Mouse (Mus musculus) erythroid progenitor cell, adult 5-6 weeks (primary cell): ENCODE data around the gene Xpot. TPM values are rescaled to one million over a fixed set of nuclear protein-coding genes. Genes with fewer than 3 reads are reported as not detected.
A peak's percentile ranks its signal among the peaks of the same experiment; 100 is the strongest.

ENCODE experiments used
- ATAC-seq: replicated peaks from 2 replicates; pipeline ENCODE4 v1.8.0; 2016; ENCODE audit warnings: moderate number of reproducible peaks, mild to moderate bottlenecking, moderate TSS enrichment, inconsistent platforms; ENCODE audit not compliant: poor library complexity, low FRiP score, severe bottlenecking
- total RNA-seq, 2 experiments: library from RNA; stranded (forward) in 1 of 2; stranded (reverse) in 1 of 2; fragments of 150-400 nt in 1 of 2; fragments of 186-747, 209-891 nt in 1 of 2; gene quantifications; 2 replicates each; pipeline versions ENCODE4 v1.2.3 to v1.2.4; 2015 to 2017; ENCODE audit warnings: low replicate concordance in 2 of 2

Gene Xpot
- total RNA-seq, 2 experiments from 2014 or later, result 22.2 to 49.9 TPM

DNA sequence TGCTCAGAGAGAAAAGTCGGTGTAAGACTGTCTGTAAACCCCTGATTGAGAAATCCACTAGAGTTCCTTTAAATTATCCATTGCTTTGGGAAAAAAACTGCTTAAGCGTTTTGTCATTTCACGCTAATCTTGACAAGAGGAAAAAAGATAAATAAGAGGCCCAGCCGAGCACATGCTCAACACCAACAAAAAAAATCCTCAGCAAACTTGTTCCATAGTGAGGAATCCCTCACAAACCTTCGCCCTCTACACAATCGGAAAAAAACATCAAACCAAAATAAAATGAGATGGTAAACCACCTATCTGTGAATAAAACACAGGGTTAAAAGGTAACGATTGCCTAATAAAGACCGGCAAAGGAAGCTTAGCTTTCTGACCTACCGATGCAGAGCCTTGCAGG is 1.1 kb downstream of the Xpot start:
- no peak for ATAC-seq

GRCm38 (mm10) chr10:121623670-121624069 is 2.5 kb downstream of the Xpot start:
- no peak for ATAC-seq

DNA sequence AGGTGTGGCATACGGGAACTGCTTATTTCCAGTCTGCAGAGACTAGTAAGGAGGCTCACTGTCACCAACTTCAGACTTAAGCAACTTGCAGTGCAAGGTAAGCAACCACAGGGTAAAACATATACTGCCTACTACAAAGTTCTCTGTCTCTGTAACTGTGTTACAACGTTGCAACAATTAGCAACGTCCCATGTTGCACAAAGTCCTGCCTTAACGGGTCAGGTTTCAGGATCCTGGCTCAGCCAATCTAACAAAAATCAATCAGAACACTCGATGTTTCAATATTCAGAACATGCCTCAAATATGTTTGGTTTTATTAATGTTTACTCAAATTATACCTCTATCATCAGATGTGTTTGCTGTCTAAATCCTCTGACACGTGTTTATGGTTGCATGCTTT is 3.7 kb downstream of the Xpot start:
- ATAC-seq, result no peak

DNA sequence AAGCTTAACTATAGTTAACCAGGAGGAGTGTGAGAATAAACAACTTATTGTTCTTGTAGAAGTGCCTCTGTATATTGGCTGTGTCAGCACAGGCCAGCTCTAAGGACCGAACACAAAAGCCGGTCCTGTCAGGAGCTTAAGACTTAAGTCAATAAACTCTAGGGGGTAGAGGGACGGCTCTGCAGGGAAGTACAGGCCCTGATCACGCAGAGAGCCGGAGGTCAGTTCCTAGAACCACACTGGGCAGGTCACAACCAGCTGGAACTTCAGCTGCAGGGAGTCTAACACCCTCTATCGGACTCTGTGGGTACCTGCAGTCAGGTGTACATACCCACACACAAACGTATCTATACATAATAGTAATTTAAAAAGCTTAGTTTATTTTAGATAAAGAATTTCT is 10.2 kb downstream of the Xpot start:
- no peak for ATAC-seq

- no peak for ATAC-seq
Measured at GRCm38 (mm10) chr10:121615146-121615870, 10.8 kb downstream of the Xpot start.

- ATAC-seq, result no peak
Measured at GRCm38 (mm10) chr10:121613570-121613969, 12.6 kb downstream of the Xpot start.

GRCm38 (mm10) chr10:121612448-121612847 is 13.7 kb downstream of the Xpot start:
- no peak for ATAC-seq

GRCm38 (mm10) chr10:121611587-121611986 is 14.5 kb downstream of the Xpot start:
- no peak for ATAC-seq

GRCm38 (mm10) chr10:121608177-121608576 is 18.0 kb downstream of the Xpot start:
- no peak for ATAC-seq

DNA sequence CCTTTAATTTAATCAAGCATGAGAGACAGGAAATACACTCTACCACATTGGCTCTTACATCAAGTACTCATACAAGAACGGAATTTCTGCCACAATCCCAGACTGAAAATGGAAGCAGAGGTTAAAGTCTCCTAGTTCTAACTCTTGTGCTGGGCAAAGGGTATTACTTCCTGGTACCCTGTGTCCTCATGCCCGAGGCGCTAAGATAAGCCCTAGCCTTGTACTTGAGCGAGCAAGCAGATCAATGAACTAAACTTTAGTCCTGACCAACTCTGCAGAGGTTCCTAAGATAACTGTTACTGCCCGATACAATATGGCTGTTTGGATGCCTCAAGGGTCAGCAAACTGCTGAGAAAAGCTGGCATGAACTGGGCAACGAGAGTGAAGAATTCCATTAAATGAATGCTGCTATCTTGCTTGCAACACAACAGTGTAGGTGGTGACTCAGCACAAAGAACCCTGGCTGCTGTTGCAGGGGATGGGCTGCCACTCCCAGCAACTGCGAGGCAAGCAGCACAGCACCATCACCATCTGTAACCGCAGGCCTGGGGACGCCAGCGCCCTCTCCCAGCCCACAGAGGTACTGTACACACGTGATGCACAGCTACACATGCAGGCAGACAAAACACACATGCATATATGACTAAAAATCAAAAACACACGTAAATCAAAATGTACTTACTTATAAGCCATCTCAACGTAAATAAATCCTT is 21.3 kb downstream of the Xpot start:
- ATAC-seq, result no peak; the same call in 1 of the 2 replicates

DNA sequence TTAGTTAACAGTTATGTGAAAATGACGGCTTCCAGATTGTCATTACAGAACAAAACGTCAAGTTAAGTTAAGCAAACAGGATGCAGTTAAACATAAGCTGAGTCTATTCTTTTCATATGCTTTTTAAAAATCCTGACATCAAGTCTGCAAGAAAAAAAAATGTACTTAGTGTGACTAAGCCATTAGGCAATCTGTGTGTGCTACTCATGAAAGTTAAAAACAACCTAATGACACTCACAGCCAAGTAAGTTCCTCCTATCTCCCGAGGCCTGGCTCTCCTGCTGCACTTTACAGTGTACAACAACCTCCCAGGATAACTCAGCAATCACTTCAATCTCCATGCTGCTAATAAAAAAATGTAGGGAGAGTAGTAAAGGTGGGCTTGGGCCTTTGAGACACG is 22.6 kb downstream of the Xpot start:
- ATAC-seq, result no peak

DNA sequence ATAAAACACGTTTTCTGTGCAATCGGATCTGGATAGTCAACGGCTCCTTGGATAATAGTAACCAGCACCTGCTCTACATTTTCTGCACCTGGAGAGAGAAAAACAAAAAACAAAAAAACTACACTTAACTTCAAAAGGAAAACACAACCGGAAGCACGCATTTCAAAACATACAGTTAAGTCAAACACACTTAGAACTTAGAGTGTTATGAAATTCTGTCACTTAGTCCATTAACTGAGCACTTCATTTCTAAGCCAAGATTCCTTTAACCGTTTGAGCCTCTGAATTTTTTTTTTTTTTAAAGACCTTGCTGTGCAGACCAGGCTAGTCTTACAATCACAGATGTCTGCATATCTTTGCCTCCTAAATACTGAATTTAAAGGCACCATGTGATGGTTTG is 24.9 kb downstream of the Xpot start:
- no peak for ATAC-seq

DNA sequence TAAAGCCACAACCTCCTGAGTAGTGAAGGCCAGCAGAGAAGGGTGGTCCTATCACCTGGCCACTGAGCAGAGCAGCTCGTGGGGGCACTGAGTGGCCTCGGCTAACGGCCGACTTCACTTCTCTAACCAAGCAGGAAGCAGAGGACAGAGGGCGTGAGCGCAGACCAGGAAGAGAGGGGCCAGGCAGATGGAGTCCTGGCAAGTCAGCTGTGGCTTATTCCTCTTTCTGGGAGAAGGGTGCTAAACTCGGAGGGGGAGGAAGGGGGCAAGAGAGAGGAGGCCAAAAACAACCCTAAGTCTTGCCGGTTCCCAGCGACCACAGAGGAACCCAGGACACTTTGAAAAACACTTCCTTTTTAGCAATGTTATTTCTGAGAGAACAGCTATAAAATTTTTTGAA is 29.6 kb downstream of the Xpot start:
- no peak for ATAC-seq

DNA sequence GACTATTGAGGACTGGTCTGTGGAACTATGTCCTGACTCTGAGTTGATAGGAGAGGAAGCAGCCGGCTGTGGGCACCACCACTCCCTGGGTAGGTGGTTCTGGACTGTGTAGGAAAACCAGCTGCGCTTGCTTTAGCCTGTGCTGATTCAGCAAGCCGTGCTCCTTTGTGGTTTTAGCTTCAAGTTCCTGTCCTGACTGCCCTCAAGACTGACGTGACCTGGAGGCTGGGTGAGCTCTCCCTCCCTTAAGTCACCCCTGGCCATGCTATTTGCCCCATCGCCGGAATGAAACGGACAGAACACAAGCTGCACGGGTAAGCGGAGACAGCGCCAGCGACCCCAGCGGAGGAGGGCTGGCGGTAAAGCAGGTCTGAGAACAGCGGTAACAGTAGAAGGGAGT is 35.0 kb downstream of the Xpot start:
- no peak for ATAC-seq

- ATAC-seq, result no peak
Measured at GRCm38 (mm10) chr10:121587371-121587840, 38.7 kb downstream of the Xpot start.

DNA sequence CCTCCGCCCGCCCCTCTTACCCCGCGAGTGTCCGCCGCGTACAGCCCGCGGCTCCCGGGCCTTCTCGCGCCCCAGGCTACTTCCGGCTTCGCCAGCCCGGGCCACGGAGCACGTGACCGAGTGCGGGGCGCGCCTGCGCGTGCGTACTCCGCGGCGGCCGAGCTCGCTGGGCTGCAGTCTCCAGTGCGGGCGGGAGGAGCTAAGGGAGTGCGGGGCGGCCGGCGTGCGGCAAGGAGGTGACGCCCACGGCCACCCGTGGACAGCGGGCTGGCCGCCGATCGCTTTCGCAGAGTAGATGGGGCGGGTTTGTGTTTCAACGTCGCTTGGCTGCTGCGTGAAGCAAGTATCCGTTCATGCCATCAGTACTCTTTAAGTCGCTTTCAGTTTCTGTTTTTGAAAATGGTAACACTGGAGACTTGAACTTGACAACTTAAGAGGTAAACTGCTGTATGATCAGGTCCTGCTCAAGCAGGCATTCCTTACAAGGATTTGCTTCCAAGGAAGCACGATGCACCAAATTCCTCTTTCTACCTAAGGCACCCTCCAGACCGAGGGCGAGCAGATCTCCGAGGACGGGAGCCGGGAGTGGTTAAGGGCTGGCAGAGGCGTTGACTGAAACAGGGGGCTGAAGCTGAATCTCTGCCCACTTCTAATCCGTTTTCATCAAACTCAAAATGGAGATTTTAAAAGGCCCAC is 39.3 kb downstream of the Xpot start, which contains the start of gene Tbk1:
Tbk1 (minus strand) TSS at position 113 of the 696 bp plus-strand sequence.
- ATAC-seq, result peak; percentile 94

GRCm38 (mm10) chr10:121585791-121586642 is 40.1 kb downstream of the Xpot start:
- ATAC-seq, result peak; percentile 4; the same call in 1 of the 2 replicates

GRCm38 (mm10) chr10:121585056-121585790 is 40.9 kb downstream of the Xpot start:
- ATAC-seq, result no peak

DNA sequence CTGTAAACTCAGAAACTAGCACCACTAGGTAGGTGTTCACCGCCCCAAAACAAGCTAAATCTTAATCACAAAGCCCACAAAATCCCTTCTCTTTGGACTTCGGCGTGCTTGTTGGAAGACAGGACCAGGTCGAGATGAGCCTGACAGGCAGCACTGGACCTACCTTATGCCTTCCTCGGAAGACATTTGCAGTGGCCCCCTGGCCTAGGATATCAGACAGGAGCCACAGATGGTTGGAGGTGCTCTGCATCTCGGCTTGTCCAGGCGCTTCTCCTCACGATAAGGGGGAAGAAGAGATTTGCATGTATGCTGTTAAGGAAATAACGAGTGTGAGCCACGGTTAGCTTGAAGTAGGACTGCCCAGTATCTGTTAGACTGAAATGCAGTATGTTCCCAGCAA is 42.1 kb downstream of the Xpot start:
- no peak for ATAC-seq
